Mouse (Mus musculus): Measurements from ENCODE around the gene Vmn1r165. TPM values are rescaled to one million over a fixed set of nuclear protein-coding genes. Genes with fewer than 3 reads are reported as not detected.

Vmn1r165 gene
- not detected for polyA plus RNA-seq (2014; fragmentation: Illumina TruSeq; extraction: RNeasy Lipid Tissue Mini Kit (QIAGEN cat#74804); ENCODE audit: low replicate concordance)

DNA sequence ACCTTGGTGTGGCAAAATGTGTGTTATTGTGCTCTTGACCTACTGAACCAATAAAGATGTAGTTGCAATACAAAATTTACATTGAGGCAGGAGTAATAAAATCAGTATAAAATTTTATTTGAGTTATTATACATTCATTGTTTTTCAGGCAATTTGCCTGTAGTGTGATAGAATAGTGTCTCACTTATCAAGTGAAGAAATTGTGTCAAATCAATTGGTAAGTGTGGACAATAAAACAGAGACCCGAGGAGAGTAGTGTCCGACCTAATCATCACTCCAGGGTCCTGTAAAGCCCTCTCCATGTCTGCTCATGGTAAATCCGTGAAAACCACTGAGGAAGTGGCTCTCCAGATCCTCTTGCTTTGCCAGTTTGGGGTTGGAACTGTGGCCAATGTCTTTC is at the start of gene Vmn1r165:
Vmn1r165 (plus strand) TSS at position 301 of the 400 bp plus-strand sequence.

DNA sequence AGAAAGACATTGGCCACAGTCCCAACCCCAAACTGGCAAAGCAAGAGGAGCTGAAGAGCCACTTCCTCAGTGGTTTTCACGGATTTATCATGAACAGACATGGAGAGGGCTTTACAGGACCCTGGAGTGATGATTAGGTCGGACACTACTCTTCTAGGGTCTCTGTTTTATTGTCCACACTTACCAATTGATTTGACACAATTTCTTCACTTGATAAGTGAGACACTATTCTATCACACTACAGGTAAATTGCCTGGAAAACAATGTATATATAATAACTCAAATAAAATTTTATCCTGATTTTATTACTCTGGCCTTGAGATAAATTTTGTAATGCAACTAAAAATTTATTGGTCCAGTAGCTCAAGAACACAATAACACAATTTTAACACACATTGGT is 34.5 kb downstream of the Vmn1r165 start, which contains the start of gene Vmn1r166:
Vmn1r166 (minus strand) TSS at position 101 of the 400 bp plus-strand sequence.

Other genes starting within 250 kb of the Vmn1r165 start
- not detected for gene Gm4214, start 232.7 kb upstream of the Vmn1r165 start, polyA plus RNA-seq (2014; fragmentation: Illumina TruSeq; extraction: RNeasy Lipid Tissue Mini Kit (QIAGEN cat#74804); ENCODE audit: low replicate concordance)
- gene Gm4216, start 197.4 kb upstream of the Vmn1r165 start, polyA plus RNA-seq (2014; fragmentation: Illumina TruSeq; extraction: RNeasy Lipid Tissue Mini Kit (QIAGEN cat#74804); ENCODE audit: low replicate concordance) = not detected
- not detected for gene Vmn1r163, start 161.8 kb upstream of the Vmn1r165 start, polyA plus RNA-seq (2014; fragmentation: Illumina TruSeq; extraction: RNeasy Lipid Tissue Mini Kit (QIAGEN cat#74804); ENCODE audit: low replicate concordance)
- not detected for gene Gm8720, start 149.9 kb upstream of the Vmn1r165 start, polyA plus RNA-seq (2014; fragmentation: Illumina TruSeq; extraction: RNeasy Lipid Tissue Mini Kit (QIAGEN cat#74804); ENCODE audit: low replicate concordance)
- not detected for gene Gm10662, start 72.9 kb upstream of the Vmn1r165 start, polyA plus RNA-seq (2014; fragmentation: Illumina TruSeq; extraction: RNeasy Lipid Tissue Mini Kit (QIAGEN cat#74804); ENCODE audit: low replicate concordance)
- not detected for gene Vmn1r166, start 34.4 kb downstream of the Vmn1r165 start, polyA plus RNA-seq (2014; fragmentation: Illumina TruSeq; extraction: RNeasy Lipid Tissue Mini Kit (QIAGEN cat#74804); ENCODE audit: low replicate concordance)
- not detected for gene Gm6902, start 61.6 kb downstream of the Vmn1r165 start, polyA plus RNA-seq (2014; fragmentation: Illumina TruSeq; extraction: RNeasy Lipid Tissue Mini Kit (QIAGEN cat#74804); ENCODE audit: low replicate concordance)
- gene Nlrp4e, start 83.9 kb downstream of the Vmn1r165 start, polyA plus RNA-seq (2014; fragmentation: Illumina TruSeq; extraction: RNeasy Lipid Tissue Mini Kit (QIAGEN cat#74804); ENCODE audit: low replicate concordance) = not detected
- gene Nlrp5, start 168.6 kb downstream of the Vmn1r165 start, polyA plus RNA-seq (2014; fragmentation: Illumina TruSeq; extraction: RNeasy Lipid Tissue Mini Kit (QIAGEN cat#74804); ENCODE audit: low replicate concordance) = not detected